Mouse (Mus musculus) small intestine, adult 2 months (tissue): Measurements from ENCODE around the gene Smarcc1.

Experiments
- CTCF ChIP-seq: fragments of 200-500 bp; IDR thresholded peaks from 2 replicates; pipeline ENCODE4 v1.5.1; 2012; ENCODE audit warnings: low read depth, mild to moderate bottlenecking, control low read depth, inconsistent platforms, low read length, moderate library complexity, mixed read lengths; ENCODE audit not compliant: insufficient replicate concordance, insufficient read length; ENCODE audit errors: extremely low read depth
- POLR2A ChIP-seq: fragments of 200-500 bp; IDR thresholded peaks from 2 replicates; pipeline ENCODE4 v1.6.1; 2012; ENCODE audit warnings: low read depth, mild to moderate bottlenecking, control low read depth, inconsistent platforms, low read length, moderate library complexity

GRCm38 (mm10) chr9:110275882-110276281, 158.4 kb downstream of the Smarcc1 start:
- TF ChIP-seq CTCF (no peak), POLR2A (no peak)
